Mouse (Mus musculus) megakaryocyte, embryonic 14.5 days (primary cell): ENCODE data around the gene Skor1.

Source experiments
- FLI1 ChIP-seq: IDR thresholded peaks from 2 replicates; pipeline ENCODE4 v1.6.1; 2012; ENCODE audit warnings: low read length, inconsistent platforms, mixed read lengths
- GATA1 ChIP-seq: IDR thresholded peaks from 3 replicates; pipeline ENCODE4 v1.6.1; 2012; ENCODE audit warnings: mixed read lengths, low read length, inconsistent platforms, borderline replicate concordance

DNA sequence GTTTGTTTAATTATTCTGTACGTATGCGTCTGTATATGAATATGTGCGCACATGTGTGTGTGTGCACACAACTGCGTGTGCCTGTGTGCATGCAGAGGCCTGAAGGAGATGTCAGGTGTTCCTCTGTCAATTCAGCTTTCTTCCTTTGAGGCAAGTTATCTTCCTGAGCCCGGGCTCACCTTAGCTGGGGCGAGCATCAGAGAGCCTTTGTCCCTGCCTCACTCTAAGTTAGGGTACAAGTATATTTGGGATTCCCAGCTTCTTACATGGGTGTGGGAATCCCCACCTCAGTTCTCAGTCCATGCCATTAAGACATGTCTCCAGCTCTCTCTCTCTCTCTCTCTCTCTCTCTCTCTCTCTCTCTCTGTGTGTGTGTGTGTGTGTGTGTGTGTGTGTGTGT lies 56.2 kb downstream of the Skor1 start:
- TF ChIP-seq GATA1 (no peak), FLI1 (no peak)
